Comparison of ENCODE assay signal across 16 mouse cellular contexts in genomic region chr4:54602513-54603205, GRCm38 (mm10).
DNase-seq lines count a peak whose midpoint lies in the region; ATAC-seq and TF ChIP-seq lines count a peak whose summit lies in the region.
"Had no signal": no experiment of that assay in that cellular context is flagged by ENCODE, and none has a peak within 500 bp of the region (broad histone marks: within the 10 kb centered on the region; RNA-seq: fewer than 3 reads in every experiment).

No protein-coding gene starts in this region.

- WGBS in midbrain, embryonic 11.5 days, result 89% methylated on average over 6 of the region's 6 CpGs
- 86% methylated on average over 6 of the region's 6 CpGs for WGBS in midbrain, embryonic 15.5 days
- 78% methylated on average over 6 of the region's 6 CpGs for WGBS in hindbrain, embryonic 14.5 days
- WGBS in neural tube, embryonic 15.5 days, result 71% methylated on average over 6 of the region's 6 CpGs

- H3K4me1 ChIP-seq in midbrain, embryonic 11.5 days (ENCODE audit: control insufficient read depth, insufficient read depth, low read length), result peaks cover 2% of the 10 kb centered on the region; the same call in 1 of the 2 replicates
- no peaks in the 10 kb centered on the region; the same call in 1 of the 2 replicates for H3K4me1 ChIP-seq in midbrain, embryonic 15.5 days
- H3K4me1 ChIP-seq in hindbrain, embryonic 14.5 days (replicated peaks; ENCODE audit: control insufficient read depth, insufficient read depth, low read length), result peaks cover 8% of the 10 kb centered on the region; the same call in 1 of the 2 replicates
- H3K4me1 ChIP-seq in neural tube, embryonic 15.5 days, result peaks cover 13% of the 10 kb centered on the region
- H3K4me1 ChIP-seq: embryonic facial prominence, embryonic 12.5 days; megakaryocyte, embryonic 14.5 days; stomach, embryonic 15.5 days had no signal

- H3K9ac ChIP-seq in midbrain, embryonic 11.5 days (ENCODE audit: low read length), result no peak overlapping the region
- H3K9ac ChIP-seq in midbrain, embryonic 15.5 days, result no peak overlapping the region
- H3K9ac ChIP-seq in hindbrain, embryonic 14.5 days, result no peak overlapping the region
- no peak overlapping the region for H3K9ac ChIP-seq in neural tube, embryonic 15.5 days (replicated peaks)
- H3K9ac ChIP-seq: embryonic facial prominence, embryonic 12.5 days; stomach, embryonic 15.5 days had no signal

- no peaks in the 10 kb centered on the region for H3K9me3 ChIP-seq in midbrain, embryonic 11.5 days (ENCODE audit: control insufficient read depth, low read length)
- no peaks in the 10 kb centered on the region for H3K9me3 ChIP-seq in midbrain, embryonic 15.5 days
- H3K9me3 ChIP-seq in hindbrain, embryonic 14.5 days (ENCODE audit: control insufficient read depth, low read length), result no peaks in the 10 kb centered on the region
- no peaks in the 10 kb centered on the region for H3K9me3 ChIP-seq in neural tube, embryonic 15.5 days (replicated peaks)
- H3K9me3 ChIP-seq: embryonic facial prominence, embryonic 12.5 days; heart, embryonic 10.5 days; megakaryocyte, embryonic 14.5 days; stomach, embryonic 15.5 days had no signal

- H3K36me3 ChIP-seq in midbrain, embryonic 11.5 days (ENCODE audit: control insufficient read depth, insufficient read depth, low read length), result no peaks in the 10 kb centered on the region
- no peaks in the 10 kb centered on the region for H3K36me3 ChIP-seq in midbrain, embryonic 15.5 days (replicated peaks)
- no peaks in the 10 kb centered on the region for H3K36me3 ChIP-seq in hindbrain, embryonic 14.5 days (replicated peaks; ENCODE audit: control insufficient read depth, insufficient read depth)
- H3K36me3 ChIP-seq in neural tube, embryonic 15.5 days, result no peaks in the 10 kb centered on the region
- H3K36me3 ChIP-seq: embryonic facial prominence, embryonic 12.5 days; heart, embryonic 10.5 days; stomach, embryonic 15.5 days had no signal

- H3K27ac ChIP-seq in gastrocnemius, adult 2 months, result peak overlapping the region; percentile 28; the same call in 1 of the 2 replicates
- peak overlapping the region; percentile 80 for H3K27ac ChIP-seq in midbrain, embryonic 11.5 days (ENCODE audit: low read depth, low read length)
- H3K27ac ChIP-seq in midbrain, embryonic 15.5 days, result no peak overlapping the region
- peak overlapping the region; percentile 67; the same call in 1 of the 2 replicates for H3K27ac ChIP-seq in hindbrain, embryonic 14.5 days
- peak overlapping the region; percentile 55 for H3K27ac ChIP-seq in neural tube, embryonic 15.5 days (replicated peaks)
- H3K27ac ChIP-seq: embryonic facial prominence, embryonic 12.5 days; stomach, embryonic 15.5 days had no signal

- H3K4me2 ChIP-seq in midbrain, embryonic 11.5 days, result no peak overlapping the region
- H3K4me2 ChIP-seq in midbrain, embryonic 15.5 days, result no peak overlapping the region
- no peak overlapping the region for H3K4me2 ChIP-seq in hindbrain, embryonic 14.5 days (replicated peaks)
- H3K4me2 ChIP-seq in neural tube, embryonic 15.5 days, result no peak overlapping the region
- H3K4me2 ChIP-seq: embryonic facial prominence, embryonic 12.5 days; stomach, embryonic 15.5 days had no signal

- ATAC-seq in midbrain, embryonic 11.5 days (ENCODE audit: low FRiP score), result no peak
- no peak for ATAC-seq in midbrain, embryonic 15.5 days (replicated peaks)
- ATAC-seq in hindbrain, embryonic 14.5 days (ENCODE audit: low FRiP score), result no peak
- no peak for ATAC-seq in neural tube, embryonic 15.5 days (ENCODE audit: low FRiP score)
- ATAC-seq: intestine, postnatal 0 days; lung, postnatal 0 days had no signal

- DNase-seq in gastrocnemius, adult 2 months, result no peak
- DNase-seq in gastrocnemius, adult 18-20 months (ENCODE audit: low spot score), result no peak
- peak; percentile 77 for DNase-seq in midbrain, embryonic 11.5 days (ENCODE audit: low spot score, missing footprints)
- no peak for DNase-seq in hindbrain, embryonic 14.5 days (ENCODE audit: low spot score)
- no peak for DNase-seq in heart, adult 11 months
- DNase-seq: cerebellum, adult 11 months; heart, postnatal 14 days; liver had no signal

- no peak for TF ChIP-seq CTCF in gastrocnemius, adult 2 months (IDR thresholded peaks at IDR 0.05)

- H3K27me3 ChIP-seq in midbrain, embryonic 11.5 days (ENCODE audit: control insufficient read depth, insufficient read depth, low read length), result no peaks in the 10 kb centered on the region
- H3K27me3 ChIP-seq in midbrain, embryonic 15.5 days (replicated peaks), result no peaks in the 10 kb centered on the region
- H3K27me3 ChIP-seq in hindbrain, embryonic 14.5 days (ENCODE audit: control insufficient read depth, insufficient read depth, low read length), result no peaks in the 10 kb centered on the region
- no peaks in the 10 kb centered on the region for H3K27me3 ChIP-seq in neural tube, embryonic 15.5 days (replicated peaks)
- H3K27me3 ChIP-seq: embryonic facial prominence, embryonic 12.5 days; megakaryocyte, embryonic 14.5 days; stomach, embryonic 15.5 days had no signal

- no peak overlapping the region for H3K4me3 ChIP-seq in gastrocnemius, adult 2 months
- no peak overlapping the region for H3K4me3 ChIP-seq in midbrain, embryonic 11.5 days (ENCODE audit: low read depth, low read length)
- no peak overlapping the region for H3K4me3 ChIP-seq in midbrain, embryonic 15.5 days
- no peak overlapping the region for H3K4me3 ChIP-seq in hindbrain, embryonic 14.5 days (replicated peaks; ENCODE audit: low read length)
- no peak overlapping the region for H3K4me3 ChIP-seq in neural tube, embryonic 15.5 days (replicated peaks)
- H3K4me3 ChIP-seq: embryonic facial prominence, embryonic 12.5 days; heart, embryonic 10.5 days; megakaryocyte, embryonic 14.5 days; stomach, embryonic 15.5 days had no signal

- intact Hi-C loops in gastrocnemius, adult 2 months (cut with DNase I), result no loop called here
